Mouse (Mus musculus) urinary bladder, postnatal 25 days (tissue): ENCODE measurements around the gene Gm10203.

Experiments
- DNase-seq: peaks from one replicate; pipeline ENCODE4 v3.0.0; 2022; ENCODE audit warnings: low spot score

Gene Gm10203

GRCm38 (mm10) chr6:149179064-149179463 lies 49.1 kb downstream of the Gm10203 start:
- DNase-seq = no peak
